Mouse (Mus musculus) heart, embryonic 13.5 days (tissue): ENCODE measurements around the gene Hyal4. TPM values are rescaled to one million over a fixed set of nuclear protein-coding genes. Genes with fewer than 3 reads are reported as not detected.

Experiments
- ATAC-seq: fragments of 200-750 bp; cut with Nextera tagmentation; 2 replicates; pipeline ENCODE4 v1.8.0; 2017; ENCODE audit warnings: moderate TSS enrichment; ENCODE audit not compliant: insufficient number of reproducible peaks, low FRiP score, low TSS enrichment; ENCODE audit errors: extremely low read depth
- H3K27ac ChIP-seq: fragments of 300-500 bp; sonication (generic); replicated peaks from 2 replicates; pipeline ENCODE4 v1.5.1; 2015; ENCODE audit warnings: moderate library complexity, mild to moderate bottlenecking, inconsistent platforms
- H3K27me3 ChIP-seq: fragments of 300-500 bp; sonication (generic); replicated peaks from 2 replicates; pipeline ENCODE4 v1.6.1; 2015; ENCODE audit warnings: mild to moderate bottlenecking, inconsistent platforms
- H3K36me3 ChIP-seq: fragments of 300-500 bp; sonication (generic); 2 replicates; pipeline ENCODE4 v1.6.1; 2015; ENCODE audit warnings: mild to moderate bottlenecking, inconsistent platforms
- H3K4me1 ChIP-seq: fragments of 300-500 bp; sonication (generic); 2 replicates; pipeline ENCODE4 v1.6.1; 2015; ENCODE audit warnings: inconsistent platforms
- H3K4me2 ChIP-seq: fragments of 300-500 bp; sonication (generic); 2 replicates; pipeline ENCODE4 v1.6.1; 2015; ENCODE audit warnings: inconsistent platforms, mild to moderate bottlenecking, moderate library complexity
- H3K4me3 ChIP-seq: fragments of 300-500 bp; sonication (generic); 2 replicates; pipeline ENCODE4 v1.5.1; 2015; ENCODE audit warnings: moderate library complexity, mild to moderate bottlenecking, inconsistent platforms
- H3K9ac ChIP-seq: fragments of 300-500 bp; sonication (generic); 2 replicates; pipeline ENCODE4 v1.6.1; 2015; ENCODE audit warnings: inconsistent platforms, mild to moderate bottlenecking, moderate library complexity
- H3K9me3 ChIP-seq: fragments of 300-500 bp; sonication (generic); 2 replicates; pipeline ENCODE4 v1.6.1; 2016; ENCODE audit warnings: inconsistent platforms
- WGBS: fragments of 180-500 bp; shearing (Covaris S2); methylation state at CpG from one replicate; pipeline ENCODE4 v1.1.7; 2015; ENCODE audit warnings: mixed read lengths; 5-methylcytosine and 5-hydroxymethylcytosine counted together
- polyA plus RNA-seq: library from polyadenylated mRNA; unstranded; fragments of >200 nt; fragmentation: Nextera tagmentation; extraction: Ambion mirVana; gene quantifications from 2 replicates; pipeline ENCODE4 v1.2.1, GENCODE M21; 2015

Hyal4 gene
- polyA plus RNA-seq, result not detected in 2 replicates

DNA sequence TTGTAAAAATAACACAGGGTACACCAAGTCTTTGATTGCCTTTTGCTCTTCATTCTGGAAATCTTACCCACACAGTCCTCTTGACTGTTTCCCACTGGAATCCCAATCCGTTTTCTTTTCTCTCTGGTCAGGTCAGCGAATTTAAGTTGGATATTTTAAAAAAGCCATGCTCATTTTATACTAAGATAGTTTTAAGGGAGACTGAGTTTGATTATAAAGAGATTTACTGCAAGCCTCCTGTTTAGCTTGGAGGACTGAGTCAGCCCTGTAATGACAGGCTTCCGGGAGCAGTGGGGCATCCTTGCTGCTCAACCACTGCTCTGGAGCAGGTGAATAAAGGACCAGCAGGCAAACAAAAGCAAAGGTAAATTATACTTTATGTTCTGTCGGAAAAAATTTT, at the start of gene Hyal4:
Hyal4 (plus strand) TSS at position 301 of the 400 bp plus-strand sequence.
- no peaks in the 10 kb centered on the region for H3K27me3 ChIP-seq
- 74% methylated on average over 4 of the region's 4 CpGs for WGBS
- H3K9ac ChIP-seq, result no peak within 1 kb of the TSS
- no peak within 1 kb of the TSS for H3K4me3 ChIP-seq
- no peaks in the 10 kb centered on the region for H3K9me3 ChIP-seq
- H3K4me1 ChIP-seq, result no peaks in the 10 kb centered on the region
- H3K4me2 ChIP-seq, result no peak within 1 kb of the TSS
- no peaks in the 10 kb centered on the region for H3K36me3 ChIP-seq
- ATAC-seq, result no peak
- H3K27ac ChIP-seq, result no peak within 1 kb of the TSS

DNA sequence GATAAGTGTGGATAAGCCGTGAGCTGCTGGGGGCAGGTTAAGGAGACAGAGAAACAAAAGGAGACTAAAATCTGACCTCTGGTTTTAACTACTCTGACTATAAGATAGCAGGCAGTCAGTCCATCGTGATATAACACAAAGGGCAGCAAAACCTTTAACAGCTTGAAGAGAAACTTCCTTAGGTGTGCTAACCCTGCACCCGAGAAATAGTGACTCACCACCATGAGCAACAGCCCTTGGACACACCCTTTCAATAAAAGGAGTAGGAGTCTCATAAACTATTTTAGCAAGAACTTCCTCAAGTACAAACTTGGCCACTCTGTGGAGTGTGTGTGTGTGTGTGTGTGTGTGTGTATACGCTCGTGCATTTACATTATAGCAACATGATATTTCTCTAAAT, 41.0 kb upstream of the Hyal4 start:
- 74% methylated on average over 5 of the region's 5 CpGs for WGBS
- Histone ChIP-seq H3K36me3 (no peaks in the 10 kb centered on the region), H3K4me3 (no peak overlapping the region), H3K27ac (no peak overlapping the region), H3K27me3 (no peaks in the 10 kb centered on the region), H3K4me2 (no peak overlapping the region), H3K9me3 (no peaks in the 10 kb centered on the region), H3K9ac (no peak overlapping the region), H3K4me1 (peaks cover 8% of the 10 kb centered on the region)
- ATAC-seq, result no peak

DNA sequence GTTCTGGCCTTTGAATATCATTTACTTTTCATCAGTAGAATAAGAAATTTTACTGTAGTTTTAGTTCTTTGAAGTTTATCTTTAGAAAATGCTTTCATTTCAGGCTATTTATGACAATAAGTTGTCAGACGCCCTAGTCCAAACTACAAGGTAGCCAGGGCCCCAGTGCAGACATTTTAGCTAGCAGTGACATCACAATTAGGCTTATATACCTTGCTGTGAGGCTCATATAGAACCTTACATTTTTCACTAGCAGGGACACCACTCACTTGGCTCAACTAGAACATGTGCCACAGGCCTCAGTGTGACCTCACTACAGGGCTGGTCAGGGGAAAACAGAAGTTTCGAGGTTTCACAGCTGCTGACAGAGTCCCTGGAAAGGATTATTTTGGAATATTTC, 40.6 kb upstream of the Hyal4 start:
- Histone ChIP-seq H3K4me1 (peaks cover 8% of the 10 kb centered on the region), H3K4me2 (no peak overlapping the region), H3K27me3 (no peaks in the 10 kb centered on the region), H3K9me3 (no peaks in the 10 kb centered on the region), H3K4me3 (no peak overlapping the region), H3K36me3 (no peaks in the 10 kb centered on the region), H3K9ac (no peak overlapping the region), H3K27ac (no peak overlapping the region)
- no peak for ATAC-seq
- WGBS, result 63% methylated on average over 2 of the region's 2 CpGs

DNA sequence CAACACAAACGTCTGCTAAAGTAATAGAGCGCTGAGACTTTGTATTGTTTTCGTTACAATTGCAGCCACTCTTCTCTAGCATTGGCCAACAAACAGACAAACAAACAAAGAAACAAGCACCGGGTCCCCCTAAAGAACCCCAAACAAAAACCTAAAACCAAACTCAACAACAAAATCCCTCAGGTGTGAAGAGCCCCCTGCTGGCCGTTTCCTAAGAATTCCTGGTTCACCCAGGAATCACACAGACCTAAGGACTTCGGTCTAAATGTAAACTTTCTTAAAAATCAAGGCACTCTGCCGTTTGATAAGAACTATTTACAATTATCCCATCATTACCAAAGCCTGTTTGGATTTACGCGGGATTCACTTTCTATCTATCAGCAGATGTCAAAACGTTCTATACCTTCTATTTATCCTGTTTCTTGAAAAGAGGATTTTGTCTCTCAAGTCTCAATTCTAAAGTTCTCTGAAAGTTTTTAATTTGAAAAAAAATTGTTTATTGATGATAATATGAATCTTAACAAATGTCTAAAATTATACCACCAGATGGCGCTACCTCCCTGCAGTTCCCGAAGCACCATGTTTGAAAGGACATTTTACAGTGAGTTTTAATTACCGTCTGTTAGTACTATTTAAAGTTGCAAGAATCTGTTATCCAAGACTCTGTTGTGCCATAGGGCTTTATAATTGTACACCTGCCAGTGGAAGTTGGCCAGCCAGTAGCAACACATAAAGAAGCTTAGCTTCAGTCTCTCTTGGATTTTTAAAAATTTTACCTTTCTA, 26.6 kb upstream of the Hyal4 start:
- Histone ChIP-seq H3K4me1 (no peaks in the 10 kb centered on the region), H3K4me3 (peak overlapping the region; percentile 31), H3K27ac (no peak overlapping the region), H3K36me3 (no peaks in the 10 kb centered on the region), H3K4me2 (peak overlapping the region; percentile 62), H3K27me3 (no peaks in the 10 kb centered on the region), H3K9ac (no peak overlapping the region), H3K9me3 (no peaks in the 10 kb centered on the region)
- ATAC-seq, result no peak
- WGBS, result 26% methylated on average over 13 of the region's 13 CpGs

DNA sequence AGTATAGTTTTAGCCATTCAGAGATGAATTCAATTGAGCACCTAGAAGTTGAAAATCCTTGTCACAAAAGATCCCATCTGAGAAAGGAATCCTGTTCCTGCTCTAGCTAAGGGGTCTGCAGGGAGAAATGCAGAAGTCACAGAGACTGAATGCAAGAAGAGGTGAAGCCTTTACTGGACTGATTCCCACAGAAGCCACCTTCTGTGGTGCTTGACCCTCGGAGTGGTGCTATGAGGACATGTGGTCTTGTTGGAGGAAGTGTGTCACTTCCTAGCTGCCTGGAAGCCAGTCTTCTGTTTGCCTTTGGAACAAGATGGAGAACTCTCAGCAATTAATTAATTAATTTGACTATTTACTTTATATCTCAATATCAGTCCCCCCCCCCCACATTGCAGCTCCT, 20.0 kb upstream of the Hyal4 start:
- no peak overlapping the region for H3K9ac ChIP-seq
- 71% methylated on average over 1 of the region's 1 CpGs for whole genome bisulfite sequencing
- ATAC-seq, result no peak
- H3K27ac ChIP-seq, result no peak overlapping the region
- no peaks in the 10 kb centered on the region for H3K4me1 ChIP-seq
- no peaks in the 10 kb centered on the region for H3K9me3 ChIP-seq
- no peaks in the 10 kb centered on the region for H3K36me3 ChIP-seq
- H3K27me3 ChIP-seq, result no peaks in the 10 kb centered on the region
- no peak overlapping the region for H3K4me2 ChIP-seq
- H3K4me3 ChIP-seq, result no peak overlapping the region

DNA sequence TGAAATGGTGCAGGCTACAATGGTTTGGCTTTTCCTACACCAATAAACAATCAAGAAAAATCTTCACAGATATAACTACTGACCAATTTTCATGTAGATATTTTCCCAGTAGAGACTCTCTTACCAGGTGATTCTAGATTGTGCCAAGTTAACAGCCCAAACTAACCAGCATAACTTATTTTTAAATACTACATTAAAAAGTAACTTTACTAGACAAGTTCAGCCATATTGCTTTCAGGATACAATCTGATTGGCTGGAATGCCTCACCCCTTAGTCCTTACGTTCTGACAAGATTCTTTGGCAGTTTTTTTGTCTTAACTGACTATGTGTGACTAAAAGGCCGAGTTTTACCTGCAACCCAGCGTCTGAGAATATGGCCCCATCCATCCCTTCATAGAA, 15.2 kb upstream of the Hyal4 start, which contains the start of gene Hyal6:
Hyal6 (plus strand) TSS at position 301 of the 400 bp plus-strand sequence.
- Histone ChIP-seq H3K9me3 (no peaks in the 10 kb centered on the region), H3K36me3 (no peaks in the 10 kb centered on the region), H3K4me1 (no peaks in the 10 kb centered on the region), H3K27me3 (no peaks in the 10 kb centered on the region), H3K9ac (no peak within 1 kb of the TSS), H3K27ac (no peak within 1 kb of the TSS), H3K4me3 (no peak within 1 kb of the TSS), H3K4me2 (no peak within 1 kb of the TSS)
- ATAC-seq, result no peak
- 62% methylated on average over 3 of the region's 3 CpGs for WGBS

DNA sequence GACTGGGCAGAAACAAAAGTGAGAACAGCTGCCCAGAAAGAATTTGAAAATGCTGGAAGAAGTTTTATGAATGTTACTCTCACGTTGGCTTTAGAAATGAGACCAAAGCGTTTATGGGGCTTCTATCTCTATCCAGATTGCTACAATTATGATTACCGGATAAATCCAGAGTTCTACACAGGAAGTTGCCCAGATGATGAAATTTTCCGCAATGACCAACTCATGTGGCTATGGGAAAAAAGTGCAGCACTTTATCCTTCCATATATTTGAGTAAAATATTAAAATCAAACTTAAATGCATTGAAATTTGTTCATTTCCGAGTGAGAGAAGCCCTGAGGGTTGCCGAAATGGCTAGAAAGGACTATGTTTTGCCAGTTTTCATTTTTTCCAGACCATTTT, 13.6 kb upstream of the Hyal4 start:
- 74% methylated on average over 6 of the region's 6 CpGs for WGBS
- Histone ChIP-seq H3K4me3 (no peak overlapping the region), H3K4me1 (no peaks in the 10 kb centered on the region), H3K9ac (no peak overlapping the region), H3K27ac (no peak overlapping the region), H3K4me2 (no peak overlapping the region), H3K27me3 (no peaks in the 10 kb centered on the region), H3K9me3 (no peaks in the 10 kb centered on the region), H3K36me3 (no peaks in the 10 kb centered on the region)
- no peak for ATAC-seq

DNA sequence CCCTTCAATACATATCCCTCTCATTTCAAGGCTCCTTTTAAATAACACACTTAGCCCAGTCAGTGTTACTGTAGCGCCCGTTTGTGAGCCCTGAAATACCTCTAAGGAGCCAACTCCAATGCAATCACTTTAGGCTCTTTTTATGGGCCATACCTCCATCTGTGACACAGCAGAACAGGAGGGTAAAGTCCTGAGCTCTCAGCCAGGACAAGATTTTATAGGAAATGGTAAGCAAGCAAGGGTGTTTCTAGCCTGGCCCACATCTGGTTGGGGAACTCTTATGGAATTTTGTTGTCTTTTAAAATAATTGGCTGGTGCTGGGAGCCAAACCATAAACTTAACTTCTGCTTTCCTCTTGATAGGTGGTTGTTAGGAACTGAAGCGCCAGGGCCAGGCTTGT, 11.2 kb downstream of the Hyal4 start:
- no peak for ATAC-seq
- no peaks in the 10 kb centered on the region for H3K27me3 ChIP-seq
- H3K9ac ChIP-seq, result no peak overlapping the region
- H3K4me2 ChIP-seq, result no peak overlapping the region
- H3K4me1 ChIP-seq, result no peaks in the 10 kb centered on the region
- H3K9me3 ChIP-seq, result no peaks in the 10 kb centered on the region
- H3K4me3 ChIP-seq, result no peak overlapping the region
- no peak overlapping the region for H3K27ac ChIP-seq
- no peaks in the 10 kb centered on the region for H3K36me3 ChIP-seq
- WGBS, result 74% methylated on average over 3 of the region's 3 CpGs

DNA sequence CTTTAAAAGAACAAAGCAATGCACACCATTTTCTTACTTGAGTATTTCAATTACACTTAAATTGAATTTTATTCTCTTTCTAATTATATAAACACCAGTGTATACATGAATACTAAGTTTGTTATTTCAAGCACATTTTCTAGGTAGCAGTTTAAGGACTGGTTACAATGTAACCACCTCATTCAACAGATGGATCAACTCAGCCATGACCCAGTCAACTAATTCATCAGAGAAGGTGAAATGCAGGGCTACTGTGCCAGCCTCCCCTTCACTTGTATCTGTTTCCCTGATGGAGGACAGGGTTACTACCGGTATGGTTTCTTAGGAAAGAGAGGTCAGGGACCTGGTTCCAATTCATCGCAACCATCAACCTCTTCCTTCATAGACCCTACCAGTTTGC, 18.1 kb downstream of the Hyal4 start:
- Histone ChIP-seq H3K4me3 (no peak overlapping the region), H3K27me3 (no peaks in the 10 kb centered on the region), H3K9me3 (no peaks in the 10 kb centered on the region), H3K9ac (no peak overlapping the region), H3K4me1 (no peaks in the 10 kb centered on the region), H3K36me3 (no peaks in the 10 kb centered on the region), H3K27ac (no peak overlapping the region), H3K4me2 (no peak overlapping the region)
- WGBS, result 83% methylated on average over 2 of the region's 2 CpGs
- ATAC-seq, result no peak

DNA sequence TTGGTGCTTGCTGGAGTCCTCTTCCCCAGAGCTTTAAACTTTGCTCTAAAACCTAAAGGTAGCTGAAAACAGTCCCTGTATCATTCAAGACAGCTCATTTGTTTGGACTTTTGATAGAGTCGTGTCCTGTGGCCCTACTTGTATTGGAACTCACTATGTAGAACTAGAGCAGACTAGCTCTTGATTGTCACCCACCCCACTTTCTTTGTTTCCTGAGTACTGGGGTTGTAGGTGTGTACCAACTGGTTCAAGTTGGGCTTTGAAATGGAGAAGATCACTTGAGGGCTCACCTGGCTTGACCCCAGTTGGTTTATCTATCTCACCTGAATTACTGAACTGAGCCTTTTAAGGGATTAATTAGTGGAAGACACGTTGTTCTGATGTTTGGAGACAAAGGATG, 31.1 kb downstream of the Hyal4 start:
- H3K4me3 ChIP-seq, result no peak overlapping the region
- H3K27ac ChIP-seq, result no peak overlapping the region
- H3K27me3 ChIP-seq, result no peaks in the 10 kb centered on the region
- H3K4me2 ChIP-seq, result no peak overlapping the region
- WGBS, result 46% methylated on average over 2 of the region's 2 CpGs
- no peak for ATAC-seq
- H3K9ac ChIP-seq, result no peak overlapping the region
- no peaks in the 10 kb centered on the region for H3K4me1 ChIP-seq
- no peaks in the 10 kb centered on the region for H3K36me3 ChIP-seq
- H3K9me3 ChIP-seq, result no peaks in the 10 kb centered on the region

DNA sequence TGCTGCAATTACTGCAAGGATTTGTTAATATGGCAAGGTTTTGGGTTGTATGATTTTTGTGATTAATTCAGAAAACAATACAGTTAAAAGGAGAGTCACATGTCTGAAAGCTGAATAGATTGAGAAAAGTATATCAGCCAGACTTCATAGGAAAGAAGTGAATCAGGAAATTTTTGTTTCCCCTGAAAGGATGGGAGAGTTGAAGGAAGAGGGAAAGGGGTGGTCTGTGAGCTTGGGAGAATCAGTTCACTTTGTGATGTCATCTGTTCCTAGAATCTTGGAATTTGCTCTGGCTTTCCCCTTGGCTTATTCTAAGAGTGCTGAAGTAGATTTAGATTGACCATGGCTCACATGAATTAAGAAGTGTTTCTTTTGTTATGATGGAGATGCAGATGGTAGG, 42.8 kb downstream of the Hyal4 start, which contains the start of gene Spam1:
Spam1 (plus strand) TSS at position 301 of the 400 bp plus-strand sequence.
- no peaks in the 10 kb centered on the region for H3K27me3 ChIP-seq
- H3K9ac ChIP-seq, result no peak within 1 kb of the TSS
- ATAC-seq, result no peak
- no peaks in the 10 kb centered on the region for H3K4me1 ChIP-seq
- no peak within 1 kb of the TSS for H3K4me3 ChIP-seq
- H3K36me3 ChIP-seq, result no peaks in the 10 kb centered on the region
- no peak within 1 kb of the TSS for H3K4me2 ChIP-seq
- H3K27ac ChIP-seq, result no peak within 1 kb of the TSS
- H3K9me3 ChIP-seq, result no peaks in the 10 kb centered on the region
